Mouse (Mus musculus): ENCODE measurements around the gene Hira. TPM values are rescaled to one million over a fixed set of nuclear protein-coding genes. Genes with fewer than 3 reads are reported as not detected.
"Not testable (repeated sequence)": the region's sequence is repeated elsewhere in the genome, so short reads cannot be mapped to it uniquely, and the experiment has no call there.

The Hira gene
- polyA plus RNA-seq, 1 experiment from 2014 or later = 53.8 TPM

- CTCF ChIA-PET = no interaction called here
- POLR2A ChIA-PET = no interaction called here
- in situ Hi-C loops (cut with MboI; ENCODE audit: low pct_unique_long_range_greater_than_20kb) = no loop called here
- DNase-seq (ENCODE audit: low read depth, low spot score) (no peak), ATAC-seq (no peak)
- H3K27me3 ChIP-seq = no peaks in the 10 kb centered on the region
- TF ChIP-seq CTCF (IDR thresholded peaks at IDR 0.05) = no peak
Observed at GRCm38 (mm10) chr16:18969420-18970128, 92.7 kb downstream of the Hira start.

- no peak for TF ChIP-seq CTCF (IDR thresholded peaks at IDR 0.05)
Observed at GRCm38 (mm10) chr16:18970837-18971236, 94.0 kb downstream of the Hira start.

GRCm38 (mm10) chr16:18975665-18976064, 98.8 kb downstream of the Hira start:
- in situ Hi-C loops (cut with MboI; ENCODE audit: low pct_unique_long_range_greater_than_20kb); H3K27me3 ChIP-seq; CTCF ChIA-PET; ATAC-seq; DNase-seq (ENCODE audit: low read depth, low spot score); POLR2A ChIA-PET: not testable (repeated sequence)

More at GRCm38 (mm10) chr16:18970837-18971236, 94.0 kb downstream of the Hira start:
- no peaks in the 10 kb centered on the region for H3K27me3 ChIP-seq
- POLR2A ChIA-PET = no interaction called here
- CTCF ChIA-PET = no interaction called here
- in situ Hi-C loops (cut with MboI; ENCODE audit: low pct_unique_long_range_greater_than_20kb) = no loop called here
- ATAC-seq (peak; percentile 71), DNase-seq (ENCODE audit: low read depth, low spot score) (no peak)

- in situ Hi-C loops (cut with MboI; ENCODE audit: low pct_unique_long_range_greater_than_20kb) = no loop called here
- H3K27me3 ChIP-seq = no peaks in the 10 kb centered on the region
- no peak for TF ChIP-seq CTCF (IDR thresholded peaks at IDR 0.05)
- ChIA-PET POLR2A (no interaction called here), CTCF (no interaction called here)
- DNase-seq (ENCODE audit: low read depth, low spot score) = no peak
- ATAC-seq = no peak
Observed at GRCm38 (mm10) chr16:18976315-18976714, 99.5 kb downstream of the Hira start.

GRCm38 (mm10) chr16:18986381-18986780, 109.5 kb downstream of the Hira start:
- DNase-seq (ENCODE audit: low read depth, low spot score) (no peak), ATAC-seq (no peak)
- in situ Hi-C loops (cut with MboI; ENCODE audit: low pct_unique_long_range_greater_than_20kb) = no loop called here
- peaks cover 12% of the 10 kb centered on the region for H3K27me3 ChIP-seq
- no peak for TF ChIP-seq CTCF (IDR thresholded peaks at IDR 0.05)
- ChIA-PET POLR2A (no interaction called here), CTCF (no interaction called here)

GRCm38 (mm10) chr16:18986860-18987259, 110.0 kb downstream of the Hira start:
- POLR2A ChIA-PET = no interaction called here
- H3K27me3 ChIP-seq = peaks cover 15% of the 10 kb centered on the region
- no peak for TF ChIP-seq CTCF (IDR thresholded peaks at IDR 0.05)
- DNase-seq (ENCODE audit: low read depth, low spot score) = no peak
- in situ Hi-C loops (cut with MboI; ENCODE audit: low pct_unique_long_range_greater_than_20kb) = no loop called here
- CTCF ChIA-PET = no interaction called here
- ATAC-seq = no peak

GRCm38 (mm10) chr16:19002610-19003389, 126.0 kb downstream of the Hira start:
- POLR2A ChIA-PET; DNase-seq (ENCODE audit: low read depth, low spot score); ATAC-seq: not testable (repeated sequence)
- peak; percentile 60 for TF ChIP-seq CTCF (IDR thresholded peaks at IDR 0.05)
- peaks cover 10% of the 10 kb centered on the region for H3K27me3 ChIP-seq
- CTCF ChIA-PET = interaction anchor here (0.7 kb wide), 1 partner anchor 82 kb away, joined by 3 read pairs; no protein-coding TSS in a partner anchor
- in situ Hi-C loops (cut with MboI; ENCODE audit: low pct_unique_long_range_greater_than_20kb) = loop anchor here (10.0 kb wide), 1 partner anchor 392 kb away; no protein-coding TSS in a partner anchor

GRCm38 (mm10) chr16:19003757-19004156, 126.9 kb downstream of the Hira start:
- peaks cover 7% of the 10 kb centered on the region for H3K27me3 ChIP-seq
- CTCF ChIA-PET = interaction anchor here (0.7 kb wide), 1 partner anchor 81 kb away, joined by 3 read pairs; no protein-coding TSS in a partner anchor
- no peak for DNase-seq (ENCODE audit: low read depth, low spot score)
- no peak for TF ChIP-seq CTCF (IDR thresholded peaks at IDR 0.05)
- in situ Hi-C loops (cut with MboI; ENCODE audit: low pct_unique_long_range_greater_than_20kb) = loop anchor here (10.0 kb wide), 1 partner anchor 391 kb away; no protein-coding TSS in a partner anchor
- POLR2A ChIA-PET = no interaction called here
- no peak for ATAC-seq

GRCm38 (mm10) chr16:19005298-19005697, 128.5 kb downstream of the Hira start:
- DNase-seq (ENCODE audit: low read depth, low spot score) (no peak), ATAC-seq (no peak)
- ChIA-PET POLR2A (no interaction called here), CTCF (no interaction called here)
- H3K27me3 ChIP-seq = peaks cover 13% of the 10 kb centered on the region
- in situ Hi-C loops (cut with MboI; ENCODE audit: low pct_unique_long_range_greater_than_20kb) = loop anchor here (10.0 kb wide), 1 partner anchor 390 kb away; no protein-coding TSS in a partner anchor
- no peak for TF ChIP-seq CTCF (IDR thresholded peaks at IDR 0.05)

- no peak for TF ChIP-seq CTCF (IDR thresholded peaks at IDR 0.05)
- ATAC-seq = no peak
- no peak for DNase-seq (ENCODE audit: low read depth, low spot score)
- POLR2A ChIA-PET = no interaction called here
- peaks cover 16% of the 10 kb centered on the region for H3K27me3 ChIP-seq
- CTCF ChIA-PET = no interaction called here
- in situ Hi-C loops (cut with MboI; ENCODE audit: low pct_unique_long_range_greater_than_20kb) = loop anchor here (10.0 kb wide), 1 partner anchor 388 kb away; no protein-coding TSS in a partner anchor
Observed at GRCm38 (mm10) chr16:19006715-19007114, 129.9 kb downstream of the Hira start.

- ATAC-seq; DNase-seq (ENCODE audit: low read depth, low spot score); CTCF ChIA-PET: not testable (repeated sequence)
- in situ Hi-C loops (cut with MboI; ENCODE audit: low pct_unique_long_range_greater_than_20kb) = loop anchor here (10.0 kb wide), 1 partner anchor 388 kb away; no protein-coding TSS in a partner anchor
- H3K27me3 ChIP-seq = peaks cover 21% of the 10 kb centered on the region
- POLR2A ChIA-PET = interaction anchor here (0.6 kb wide), 1 partner anchor 1943 kb away, joined by 3 read pairs; no protein-coding TSS in a partner anchor
Observed at GRCm38 (mm10) chr16:19007186-19007591, 130.4 kb downstream of the Hira start.

Data from Patski (cell line).